Mouse (Mus musculus) small intestine, adult 2 months (tissue): ENCODE results near the gene Slc25a42.

Experiments
- CTCF ChIP-seq: fragments of 200-500 bp; IDR thresholded peaks from 2 replicates; pipeline ENCODE4 v1.5.1; 2012; ENCODE audit warnings: low read depth, mild to moderate bottlenecking, control low read depth, inconsistent platforms, low read length, moderate library complexity, mixed read lengths; ENCODE audit not compliant: insufficient replicate concordance, insufficient read length; ENCODE audit errors: extremely low read depth
- POLR2A ChIP-seq: fragments of 200-500 bp; IDR thresholded peaks from 2 replicates; pipeline ENCODE4 v1.6.1; 2012; ENCODE audit warnings: low read depth, mild to moderate bottlenecking, control low read depth, inconsistent platforms, low read length, moderate library complexity

DNA sequence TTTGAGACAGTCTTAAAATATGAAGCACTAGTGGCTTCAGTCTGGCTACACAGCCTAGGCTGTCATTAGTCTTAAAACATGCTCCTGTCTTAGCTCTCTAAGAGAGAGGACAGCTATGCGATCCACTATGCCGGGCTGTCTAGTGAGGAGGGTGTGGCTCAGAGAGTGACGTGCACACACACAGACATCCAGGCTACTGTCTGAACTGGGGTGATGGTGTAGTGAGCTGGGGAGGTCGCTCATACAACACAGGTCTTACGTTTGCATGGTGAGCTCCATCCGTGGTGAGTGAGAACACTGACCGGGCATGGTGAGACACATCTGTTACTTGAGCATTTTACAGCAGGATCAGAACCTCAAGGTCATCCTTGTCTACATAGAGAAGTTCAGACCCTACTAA, 40.9 kb downstream of the Slc25a42 start:
- TF ChIP-seq CTCF (no peak), POLR2A (no peak)
